Mouse (Mus musculus): ENCODE measurements around the gene Evi2b. TPM values are rescaled to one million over a fixed set of nuclear protein-coding genes. Genes with fewer than 3 reads are reported as not detected.

The Evi2b gene
- polyA plus RNA-seq, 1 experiment = 359 TPM

GRCm38 (mm10) chr11:79527015-79527738, 3.6 kb upstream of the Evi2b start:
- peak overlapping the region; percentile 98 for H3K27ac ChIP-seq (ENCODE audit: insufficient read depth, low read depth, low read length)
- H3K4me3 ChIP-seq (ENCODE audit: insufficient read depth, low read length) = peak overlapping the region; percentile 43
- TF ChIP-seq POLR2A (IDR thresholded peaks at IDR 0.05; ENCODE audit: borderline replicate concordance, low read depth, low read length) (no peak), CTCF (IDR thresholded peaks at IDR 0.05; ENCODE audit: low read depth, low read length) (no peak)
- H3K4me1 ChIP-seq (ENCODE audit: control insufficient read depth, insufficient read depth, low read length) = peaks cover 40% of the 10 kb centered on the region

- no peak for TF ChIP-seq POLR2A (IDR thresholded peaks at IDR 0.05; ENCODE audit: borderline replicate concordance, low read depth, low read length)
- no peak for TF ChIP-seq CTCF (IDR thresholded peaks at IDR 0.05; ENCODE audit: low read depth, low read length)
- H3K27ac ChIP-seq (ENCODE audit: insufficient read depth, low read depth, low read length) = peak overlapping the region; percentile 98
- no peak overlapping the region for H3K4me3 ChIP-seq (ENCODE audit: insufficient read depth, low read length)
- H3K4me1 ChIP-seq (ENCODE audit: control insufficient read depth, insufficient read depth, low read length) = peaks cover 36% of the 10 kb centered on the region
These were observed 3.0 kb upstream of the Evi2b start for GRCm38 (mm10) chr11:79526549-79526948.

GRCm38 (mm10) chr11:79524310-79524575, 681 bp upstream of the Evi2b start:
- Histone ChIP-seq H3K4me3 (ENCODE audit: insufficient read depth, low read length) (peak overlapping the region; percentile 57), H3K4me1 (ENCODE audit: control insufficient read depth, insufficient read depth, low read length) (peaks cover 29% of the 10 kb centered on the region), H3K27ac (ENCODE audit: insufficient read depth, low read depth, low read length) (peak overlapping the region; percentile 91)
- TF ChIP-seq POLR2A (IDR thresholded peaks at IDR 0.05; ENCODE audit: borderline replicate concordance, low read depth, low read length) = no peak
- no peak for TF ChIP-seq CTCF (IDR thresholded peaks at IDR 0.05; ENCODE audit: low read depth, low read length)

- H3K4me1 ChIP-seq (ENCODE audit: control insufficient read depth, insufficient read depth, low read length) = peaks cover 39% of the 10 kb centered on the region
These were observed 618 bp downstream of the Evi2b start for GRCm38 (mm10) chr11:79522944-79523343.

GRCm38 (mm10) chr11:79521930-79522329, 1.6 kb downstream of the Evi2b start:
- Histone ChIP-seq H3K4me1 (ENCODE audit: control insufficient read depth, insufficient read depth, low read length) (peaks cover 38% of the 10 kb centered on the region), H3K27ac (ENCODE audit: insufficient read depth, low read depth, low read length) (peak overlapping the region; percentile 81), H3K4me3 (ENCODE audit: insufficient read depth, low read length) (peak overlapping the region; percentile 42)
- no peak for TF ChIP-seq CTCF (IDR thresholded peaks at IDR 0.05; ENCODE audit: low read depth, low read length)
- TF ChIP-seq POLR2A (IDR thresholded peaks at IDR 0.05; ENCODE audit: borderline replicate concordance, low read depth, low read length) = no peak

More at GRCm38 (mm10) chr11:79522944-79523343, 618 bp downstream of the Evi2b start:
- peak overlapping the region; percentile 64 for H3K27ac ChIP-seq (ENCODE audit: insufficient read depth, low read depth, low read length)
- H3K4me3 ChIP-seq (ENCODE audit: insufficient read depth, low read length) = peak overlapping the region; percentile 53
- TF ChIP-seq CTCF (IDR thresholded peaks at IDR 0.05; ENCODE audit: low read depth, low read length) (no peak), POLR2A (IDR thresholded peaks at IDR 0.05; ENCODE audit: borderline replicate concordance, low read depth, low read length) (no peak)

GRCm38 (mm10) chr11:79520772-79521171, 2.8 kb downstream of the Evi2b start:
- Histone ChIP-seq H3K4me1 (ENCODE audit: control insufficient read depth, insufficient read depth, low read length) (peaks cover 36% of the 10 kb centered on the region), H3K27ac (ENCODE audit: insufficient read depth, low read depth, low read length) (peak overlapping the region; percentile 81), H3K4me3 (ENCODE audit: insufficient read depth, low read length) (peak overlapping the region; percentile 32)
- TF ChIP-seq CTCF (IDR thresholded peaks at IDR 0.05; ENCODE audit: low read depth, low read length) = no peak

- peaks cover 31% of the 10 kb centered on the region for H3K4me1 ChIP-seq (ENCODE audit: control insufficient read depth, insufficient read depth, low read length)
- TF ChIP-seq CTCF (IDR thresholded peaks at IDR 0.05; ENCODE audit: low read depth, low read length) = no peak
- no peak for TF ChIP-seq POLR2A (IDR thresholded peaks at IDR 0.05; ENCODE audit: borderline replicate concordance, low read depth, low read length)
- H3K27ac ChIP-seq (ENCODE audit: insufficient read depth, low read depth, low read length) = peak overlapping the region; percentile 94
- no peak overlapping the region for H3K4me3 ChIP-seq (ENCODE audit: insufficient read depth, low read length)
These were observed 3.7 kb downstream of the Evi2b start for GRCm38 (mm10) chr11:79519878-79520291.

- Histone ChIP-seq H3K4me3 (ENCODE audit: insufficient read depth, low read length) (peak overlapping the region; percentile 44), H3K27ac (ENCODE audit: insufficient read depth, low read depth, low read length) (peak overlapping the region; percentile 94), H3K4me1 (ENCODE audit: control insufficient read depth, insufficient read depth, low read length) (peaks cover 25% of the 10 kb centered on the region)
- TF ChIP-seq POLR2A (IDR thresholded peaks at IDR 0.05; ENCODE audit: borderline replicate concordance, low read depth, low read length) = no peak
- TF ChIP-seq CTCF (IDR thresholded peaks at IDR 0.05; ENCODE audit: low read depth, low read length) = no peak
These were observed 4.3 kb downstream of the Evi2b start for GRCm38 (mm10) chr11:79519299-79519698.

- Histone ChIP-seq H3K27ac (ENCODE audit: insufficient read depth, low read depth, low read length) (no peak overlapping the region), H3K4me3 (ENCODE audit: insufficient read depth, low read length) (no peak overlapping the region), H3K4me1 (ENCODE audit: control insufficient read depth, insufficient read depth, low read length) (peaks cover 19% of the 10 kb centered on the region)
- TF ChIP-seq POLR2A (IDR thresholded peaks at IDR 0.05; ENCODE audit: borderline replicate concordance, low read depth, low read length) (no peak), CTCF (IDR thresholded peaks at IDR 0.05; ENCODE audit: low read depth, low read length) (no peak)
These were observed 7.8 kb downstream of the Evi2b start for GRCm38 (mm10) chr11:79515798-79516197.

GRCm38 (mm10) chr11:79515331-79515730, 8.2 kb downstream of the Evi2b start:
- TF ChIP-seq CTCF (IDR thresholded peaks at IDR 0.05; ENCODE audit: low read depth, low read length) (no peak), POLR2A (IDR thresholded peaks at IDR 0.05; ENCODE audit: borderline replicate concordance, low read depth, low read length) (no peak)
- H3K27ac ChIP-seq (ENCODE audit: insufficient read depth, low read depth, low read length) = no peak overlapping the region
- peaks cover 19% of the 10 kb centered on the region for H3K4me1 ChIP-seq (ENCODE audit: control insufficient read depth, insufficient read depth, low read length)
- no peak overlapping the region for H3K4me3 ChIP-seq (ENCODE audit: insufficient read depth, low read length)
